Mouse (Mus musculus): Measurements from ENCODE around the gene Pex14. TPM values are rescaled to one million over a fixed set of nuclear protein-coding genes. Genes with fewer than 3 reads are reported as not detected.
A peak's percentile ranks its signal among the peaks of the same experiment; 100 is the strongest.

The Pex14 gene
- 62.4 and 63.9 TPM in 2 replicates for polyA plus RNA-seq (2015; fragmentation: Nextera tagmentation; extraction: Ambion mirVana)

GRCm38 (mm10) chr4:149099369-149100017 lies at the start of gene Pex14:
TSS of gene Pex14 (minus strand) at chr4:149099876.
- no peaks in the 10 kb centered on the region for H3K27me3 ChIP-seq (replicated peaks; ENCODE audit: control insufficient read depth, insufficient read depth, low read length)
- no peaks in the 10 kb centered on the region for H3K36me3 ChIP-seq (ENCODE audit: control insufficient read depth, insufficient read depth, low read length)
- no peaks in the 10 kb centered on the region for H3K9me3 ChIP-seq (ENCODE audit: control insufficient read depth, low read length)
- peak; percentile 83 for ATAC-seq
- H3K9ac ChIP-seq (ENCODE audit: low read depth, low read length) = peak within 1 kb of the TSS; percentile 94
- peak within 1 kb of the TSS; percentile 98 for H3K4me2 ChIP-seq (ENCODE audit: low read length)
- peaks cover 14% of the 10 kb centered on the region for H3K4me1 ChIP-seq (ENCODE audit: control insufficient read depth, insufficient read depth, low read depth, low read length)
- 0% methylated on average over 37 of the region's 50 CpGs for WGBS
- H3K27ac ChIP-seq (ENCODE audit: low read depth, low read length) = peak within 1 kb of the TSS; percentile 68
- peak within 1 kb of the TSS; percentile 95 for H3K4me3 ChIP-seq (ENCODE audit: low read length)

- Histone ChIP-seq H3K4me2 (ENCODE audit: low read length) (no peak overlapping the region), H3K36me3 (ENCODE audit: control insufficient read depth, insufficient read depth, low read length) (peaks cover 24% of the 10 kb centered on the region), H3K4me1 (ENCODE audit: control insufficient read depth, insufficient read depth, low read depth, low read length) (peaks cover 2% of the 10 kb centered on the region; the same call in 1 of the 2 replicates), H3K9ac (ENCODE audit: low read depth, low read length) (no peak overlapping the region), H3K4me3 (ENCODE audit: low read length) (no peak overlapping the region), H3K27ac (ENCODE audit: low read depth, low read length) (no peak overlapping the region), H3K27me3 (replicated peaks; ENCODE audit: control insufficient read depth, insufficient read depth, low read length) (no peaks in the 10 kb centered on the region), H3K9me3 (ENCODE audit: control insufficient read depth, low read length) (no peaks in the 10 kb centered on the region)
- 82% methylated on average over 9 of the region's 9 CpGs for WGBS
- no peak for ATAC-seq
Observed at GRCm38 (mm10) chr4:149149196-149149595, 49.5 kb upstream of the Pex14 start.

- WGBS = 75% methylated on average over 4 of the region's 4 CpGs
Observed at GRCm38 (mm10) chr4:149148084-149148483, 48.4 kb upstream of the Pex14 start.

GRCm38 (mm10) chr4:149147528-149147927 lies 47.9 kb upstream of the Pex14 start:
- no peaks in the 10 kb centered on the region for H3K9me3 ChIP-seq (ENCODE audit: control insufficient read depth, low read length)
- H3K9ac ChIP-seq (ENCODE audit: low read depth, low read length) = no peak overlapping the region
- H3K27me3 ChIP-seq (replicated peaks; ENCODE audit: control insufficient read depth, insufficient read depth, low read length) = no peaks in the 10 kb centered on the region
- peaks cover 16% of the 10 kb centered on the region for H3K36me3 ChIP-seq (ENCODE audit: control insufficient read depth, insufficient read depth, low read length)
- peaks cover 2% of the 10 kb centered on the region; the same call in 1 of the 2 replicates for H3K4me1 ChIP-seq (ENCODE audit: control insufficient read depth, insufficient read depth, low read depth, low read length)
- H3K4me3 ChIP-seq (ENCODE audit: low read length) = no peak overlapping the region
- 85% methylated on average over 7 of the region's 7 CpGs for WGBS
- no peak for ATAC-seq
- H3K4me2 ChIP-seq (ENCODE audit: low read length) = no peak overlapping the region
- no peak overlapping the region for H3K27ac ChIP-seq (ENCODE audit: low read depth, low read length)

More at GRCm38 (mm10) chr4:149148084-149148483, 48.4 kb upstream of the Pex14 start:
- Histone ChIP-seq H3K27ac (ENCODE audit: low read depth, low read length) (no peak overlapping the region), H3K4me3 (ENCODE audit: low read length) (no peak overlapping the region), H3K4me1 (ENCODE audit: control insufficient read depth, insufficient read depth, low read depth, low read length) (peaks cover 2% of the 10 kb centered on the region; the same call in 1 of the 2 replicates), H3K27me3 (replicated peaks; ENCODE audit: control insufficient read depth, insufficient read depth, low read length) (no peaks in the 10 kb centered on the region), H3K9me3 (ENCODE audit: control insufficient read depth, low read length) (no peaks in the 10 kb centered on the region), H3K9ac (ENCODE audit: low read depth, low read length) (no peak overlapping the region), H3K4me2 (ENCODE audit: low read length) (no peak overlapping the region), H3K36me3 (ENCODE audit: control insufficient read depth, insufficient read depth, low read length) (peaks cover 16% of the 10 kb centered on the region)
- no peak for ATAC-seq

GRCm38 (mm10) chr4:149145151-149145550 lies 45.5 kb upstream of the Pex14 start:
- ATAC-seq = no peak
- Histone ChIP-seq H3K9ac (ENCODE audit: low read depth, low read length) (no peak overlapping the region), H3K27me3 (replicated peaks; ENCODE audit: control insufficient read depth, insufficient read depth, low read length) (no peaks in the 10 kb centered on the region), H3K4me2 (ENCODE audit: low read length) (no peak overlapping the region), H3K27ac (ENCODE audit: low read depth, low read length) (no peak overlapping the region), H3K36me3 (ENCODE audit: control insufficient read depth, insufficient read depth, low read length) (peaks cover 2% of the 10 kb centered on the region), H3K4me1 (ENCODE audit: control insufficient read depth, insufficient read depth, low read depth, low read length) (peaks cover 2% of the 10 kb centered on the region; the same call in 1 of the 2 replicates), H3K4me3 (ENCODE audit: low read length) (no peak overlapping the region), H3K9me3 (ENCODE audit: control insufficient read depth, low read length) (no peaks in the 10 kb centered on the region)
- 78% methylated on average over 4 of the region's 4 CpGs for WGBS

- peaks cover 2% of the 10 kb centered on the region; the same call in 1 of the 2 replicates for H3K4me1 ChIP-seq (ENCODE audit: control insufficient read depth, insufficient read depth, low read depth, low read length)
- peak; percentile 90 for ATAC-seq
- no peak overlapping the region for H3K4me3 ChIP-seq (ENCODE audit: low read length)
- H3K9ac ChIP-seq (ENCODE audit: low read depth, low read length) = no peak overlapping the region
- no peaks in the 10 kb centered on the region for H3K27me3 ChIP-seq (replicated peaks; ENCODE audit: control insufficient read depth, insufficient read depth, low read length)
- WGBS = 7% methylated on average over 3 of the region's 3 CpGs
- H3K9me3 ChIP-seq (ENCODE audit: control insufficient read depth, low read length) = no peaks in the 10 kb centered on the region
- peaks cover 2% of the 10 kb centered on the region; the same call in 1 of the 2 replicates for H3K36me3 ChIP-seq (ENCODE audit: control insufficient read depth, insufficient read depth, low read length)
- 0 out of 2 replicates have a peak overlapping the region, but pooled peaks have one; percentile 29 for H3K27ac ChIP-seq (ENCODE audit: low read depth, low read length)
- H3K4me2 ChIP-seq (ENCODE audit: low read length) = no peak overlapping the region
Observed at GRCm38 (mm10) chr4:149144459-149144858, 44.8 kb upstream of the Pex14 start.

GRCm38 (mm10) chr4:149143594-149143993 lies 43.9 kb upstream of the Pex14 start:
- no peaks in the 10 kb centered on the region for H3K27me3 ChIP-seq (replicated peaks; ENCODE audit: control insufficient read depth, insufficient read depth, low read length)
- H3K4me1 ChIP-seq (ENCODE audit: control insufficient read depth, insufficient read depth, low read depth, low read length) = peaks cover 2% of the 10 kb centered on the region; the same call in 1 of the 2 replicates
- H3K4me3 ChIP-seq (ENCODE audit: low read length) = no peak overlapping the region
- no peak for ATAC-seq
- H3K4me2 ChIP-seq (ENCODE audit: low read length) = no peak overlapping the region
- 34% methylated on average over 4 of the region's 4 CpGs for WGBS
- H3K27ac ChIP-seq (ENCODE audit: low read depth, low read length) = no peak overlapping the region
- no peak overlapping the region for H3K9ac ChIP-seq (ENCODE audit: low read depth, low read length)
- H3K36me3 ChIP-seq (ENCODE audit: control insufficient read depth, insufficient read depth, low read length) = no peaks in the 10 kb centered on the region
- H3K9me3 ChIP-seq (ENCODE audit: control insufficient read depth, low read length) = no peaks in the 10 kb centered on the region

GRCm38 (mm10) chr4:149138515-149138914 lies 38.8 kb upstream of the Pex14 start:
- 84% methylated on average over 8 of the region's 8 CpGs for WGBS
- no peaks in the 10 kb centered on the region for H3K36me3 ChIP-seq (ENCODE audit: control insufficient read depth, insufficient read depth, low read length)
- peaks cover 8% of the 10 kb centered on the region for H3K4me1 ChIP-seq (ENCODE audit: control insufficient read depth, insufficient read depth, low read depth, low read length)
- H3K4me3 ChIP-seq (ENCODE audit: low read length) = no peak overlapping the region
- no peak overlapping the region for H3K4me2 ChIP-seq (ENCODE audit: low read length)
- H3K27ac ChIP-seq (ENCODE audit: low read depth, low read length) = no peak overlapping the region
- H3K9ac ChIP-seq (ENCODE audit: low read depth, low read length) = no peak overlapping the region
- H3K27me3 ChIP-seq (replicated peaks; ENCODE audit: control insufficient read depth, insufficient read depth, low read length) = no peaks in the 10 kb centered on the region
- ATAC-seq = no peak
- no peaks in the 10 kb centered on the region for H3K9me3 ChIP-seq (ENCODE audit: control insufficient read depth, low read length)

GRCm38 (mm10) chr4:149136982-149137770 lies 37.5 kb upstream of the Pex14 start, which contains the start of gene Cenps:
TSS of gene Cenps (minus strand) at chr4:149137629.
- 1% methylated on average over 67 of the region's 68 CpGs for WGBS
- ATAC-seq = peak; percentile 92
- H3K4me2 ChIP-seq (ENCODE audit: low read length) = peak within 1 kb of the TSS; percentile 83

More at GRCm38 (mm10) chr4:149136982-149137770, 37.5 kb upstream of the Pex14 start, which contains the start of gene Cenps:
- Histone ChIP-seq H3K9ac (ENCODE audit: low read depth, low read length) (peak within 1 kb of the TSS; percentile 73), H3K27ac (ENCODE audit: low read depth, low read length) (peak within 1 kb of the TSS; percentile 76), H3K9me3 (ENCODE audit: control insufficient read depth, low read length) (no peaks in the 10 kb centered on the region), H3K4me3 (ENCODE audit: low read length) (peak within 1 kb of the TSS; percentile 67), H3K27me3 (replicated peaks; ENCODE audit: control insufficient read depth, insufficient read depth, low read length) (no peaks in the 10 kb centered on the region), H3K4me1 (ENCODE audit: control insufficient read depth, insufficient read depth, low read depth, low read length) (peaks cover 8% of the 10 kb centered on the region), H3K36me3 (ENCODE audit: control insufficient read depth, insufficient read depth, low read length) (no peaks in the 10 kb centered on the region)
